Mouse (Mus musculus) heart, adult 2 months (tissue): ENCODE results near the gene Hist1h2ag.

Experiments used
- CTCF ChIP-seq: fragments of 200-600 bp; IDR thresholded peaks from 2 replicates; pipeline ENCODE4 v1.8.1; 2022; ENCODE audit warnings: antibody characterized with exemption, mild to moderate bottlenecking, moderate library complexity
- POLR2A ChIP-seq: fragments of 200-500 bp; IDR thresholded peaks from 2 replicates; pipeline ENCODE4 v1.6.1; 2011; ENCODE audit warnings: mild to moderate bottlenecking, low read depth, low read length, control low read depth; ENCODE audit not compliant: insufficient read depth

- TF ChIP-seq POLR2A: no peak
- TF ChIP-seq CTCF: no peak
Measured at GRCm38 (mm10) chr13:22022241-22022640, 20.5 kb downstream of the Hist1h2ag start.
